ENCODE assay signal across 23 mouse cellular contexts in genomic region chr1:92340644-92341043, GRCm38 (mm10).
A peak's percentile ranks its signal among the peaks of the same experiment; 100 is the strongest.
DNase-seq lines count a peak whose midpoint lies in the region; ATAC-seq and TF ChIP-seq lines count a peak whose summit lies in the region.
"Had no signal": no experiment of that assay in that cellular context is flagged by ENCODE, and none has a peak within 500 bp of the region (broad histone marks: within the 10 kb centered on the region; RNA-seq: fewer than 3 reads in every experiment).

No protein-coding gene starts in this region.

- no peak for ATAC-seq in forebrain, embryonic 11.5 days (replicated peaks; ENCODE audit: low FRiP score)
- no peak for ATAC-seq in heart, embryonic 12.5 days (ENCODE audit: insufficient number of reproducible peaks, low FRiP score)
- ATAC-seq in kidney, postnatal 0 days (replicated peaks; ENCODE audit: low FRiP score, low read depth) = no peak
- ATAC-seq in CD4-positive, CD25-positive, alpha-beta regulatory T cell, adult 4 months = no peak
- ATAC-seq: activated CD4-positive, CD25-positive, alpha-beta regulatory T cell, adult 4 months; forebrain, embryonic 13.5 days; forebrain, embryonic 15.5 days; forebrain, postnatal 0 days; Patski had no signal

- H3K9me3 ChIP-seq in forebrain, embryonic 11.5 days (ENCODE audit: control insufficient read depth, low read length) = no peaks in the 10 kb centered on the region
- no peaks in the 10 kb centered on the region for H3K9me3 ChIP-seq in forebrain, embryonic 10.5 days
- no peaks in the 10 kb centered on the region for H3K9me3 ChIP-seq in heart, embryonic 12.5 days (replicated peaks)
- H3K9me3 ChIP-seq in kidney, postnatal 0 days (replicated peaks; ENCODE audit: low read length) = no peaks in the 10 kb centered on the region
- H3K9me3 ChIP-seq: embryonic facial prominence, embryonic 13.5 days; forebrain, embryonic 13.5 days; forebrain, embryonic 15.5 days; G1E had no signal

- no peak overlapping the region for H3K4me3 ChIP-seq in forebrain, embryonic 11.5 days (ENCODE audit: low read depth, low read length)
- no peak overlapping the region for H3K4me3 ChIP-seq in forebrain, embryonic 10.5 days
- H3K4me3 ChIP-seq in heart, embryonic 12.5 days = no peak overlapping the region
- H3K4me3 ChIP-seq in kidney, postnatal 0 days (replicated peaks; ENCODE audit: low read depth, low read length) = no peak overlapping the region
- H3K4me3 ChIP-seq: embryonic facial prominence, embryonic 13.5 days; forebrain, embryonic 13.5 days; forebrain, embryonic 15.5 days had no signal

- no peaks in the 10 kb centered on the region for H3K27me3 ChIP-seq in forebrain, embryonic 11.5 days (ENCODE audit: control insufficient read depth, insufficient read depth, low read length)
- no peaks in the 10 kb centered on the region for H3K27me3 ChIP-seq in forebrain, embryonic 10.5 days (ENCODE audit: poor library complexity, severe bottlenecking)
- no peaks in the 10 kb centered on the region for H3K27me3 ChIP-seq in heart, embryonic 12.5 days (replicated peaks)
- H3K27me3 ChIP-seq in kidney, postnatal 0 days (ENCODE audit: insufficient read depth, low read length) = no peaks in the 10 kb centered on the region
- H3K27me3 ChIP-seq: embryonic facial prominence, embryonic 13.5 days; forebrain, embryonic 13.5 days; forebrain, embryonic 15.5 days; Patski had no signal

- H3K4me2 ChIP-seq in forebrain, embryonic 11.5 days (ENCODE audit: low read depth, low read length, severe bottlenecking) = no peak overlapping the region
- no peak overlapping the region for H3K4me2 ChIP-seq in heart, embryonic 12.5 days
- H3K4me2 ChIP-seq in kidney, postnatal 0 days (ENCODE audit: low read length) = no peak overlapping the region
- H3K4me2 ChIP-seq: embryonic facial prominence, embryonic 13.5 days; forebrain, embryonic 13.5 days; forebrain, embryonic 15.5 days had no signal

- no peaks in the 10 kb centered on the region for H3K4me1 ChIP-seq in forebrain, embryonic 11.5 days (replicated peaks; ENCODE audit: control insufficient read depth, insufficient read depth, low read length)
- H3K4me1 ChIP-seq in forebrain, embryonic 10.5 days = no peaks in the 10 kb centered on the region
- H3K4me1 ChIP-seq in heart, embryonic 12.5 days (replicated peaks) = peaks cover 19% of the 10 kb centered on the region
- H3K4me1 ChIP-seq in kidney, postnatal 0 days (replicated peaks; ENCODE audit: insufficient read depth, low read length) = no peaks in the 10 kb centered on the region
- H3K4me1 ChIP-seq: forebrain, embryonic 13.5 days; forebrain, embryonic 15.5 days had no signal

- H3K9ac ChIP-seq in forebrain, embryonic 11.5 days (ENCODE audit: low read length) = no peak overlapping the region
- no peak overlapping the region for H3K9ac ChIP-seq in heart, embryonic 12.5 days
- no peak overlapping the region for H3K9ac ChIP-seq in kidney, postnatal 0 days (ENCODE audit: low read depth, low read length)
- H3K9ac ChIP-seq: embryonic facial prominence, embryonic 13.5 days; forebrain, embryonic 13.5 days; forebrain, embryonic 15.5 days; forebrain, postnatal 0 days had no signal

- DNase-seq in forebrain, embryonic 11.5 days (ENCODE audit: low spot score) = peak; percentile 24
- DNase-seq in forebrain, embryonic 10.5 days (ENCODE audit: extremely low spot score, low spot score) = no peak
- DNase-seq in heart, adult 11 months = peak; percentile 86
- peak; percentile 27 for DNase-seq in kidney, postnatal 0 days (ENCODE audit: low spot score)
- no peak for DNase-seq in kidney, postnatal 4 days
- peak; percentile 34 for DNase-seq in yolk sac, embryonic 10.5 days (ENCODE audit: low spot score)
- DNase-seq: adrenal gland, adult 8-10 months; adrenal gland, postnatal 14 days; adrenal gland, postnatal 36 days; cerebellum, adult 11-12 months; cerebellum, adult 2 months; cerebellum, adult 9-10 months; cerebellum, postnatal 10 days; cerebellum, postnatal 25 days; forebrain, postnatal 0 days had no signal

- no peak overlapping the region for H3K27ac ChIP-seq in forebrain, embryonic 11.5 days (ENCODE audit: low read depth, low read length)
- H3K27ac ChIP-seq in forebrain, embryonic 10.5 days = no peak overlapping the region
- no peak overlapping the region for H3K27ac ChIP-seq in heart, embryonic 12.5 days (ENCODE audit: poor library complexity, severe bottlenecking)
- no peak overlapping the region for H3K27ac ChIP-seq in kidney, postnatal 0 days
- H3K27ac ChIP-seq: embryonic facial prominence, embryonic 13.5 days; forebrain, embryonic 13.5 days; forebrain, embryonic 15.5 days had no signal

- H3K36me3 ChIP-seq in forebrain, embryonic 11.5 days (ENCODE audit: control insufficient read depth, insufficient read depth, low read length) = no peaks in the 10 kb centered on the region
- no peaks in the 10 kb centered on the region for H3K36me3 ChIP-seq in forebrain, embryonic 10.5 days (replicated peaks)
- H3K36me3 ChIP-seq in heart, embryonic 12.5 days = no peaks in the 10 kb centered on the region
- no peaks in the 10 kb centered on the region for H3K36me3 ChIP-seq in kidney, postnatal 0 days (ENCODE audit: insufficient read depth, low read length)
- H3K36me3 ChIP-seq: embryonic facial prominence, embryonic 13.5 days; forebrain, embryonic 15.5 days; G1E had no signal

- TF ChIP-seq CTCF in kidney, postnatal 0 days (IDR thresholded peaks at IDR 0.05; ENCODE audit: low read depth) = no peak

- 94% methylated on average over 7 of the region's 7 CpGs for WGBS in forebrain, embryonic 11.5 days
- 93% methylated on average over 7 of the region's 7 CpGs for WGBS in forebrain, embryonic 10.5 days
- WGBS in heart, embryonic 12.5 days = 62% methylated on average over 7 of the region's 7 CpGs
- WGBS in kidney, postnatal 0 days = 46% methylated on average over 7 of the region's 7 CpGs

Comparison
In these comparisons a context has a peak if more than half of its experiments do, and no peak if none do; other contexts are left out.
1. DNase-seq: peak in forebrain, embryonic 11.5 days (single experiment), heart, adult 11 months (single experiment), kidney, postnatal 0 days (single experiment) and yolk sac, embryonic 10.5 days (single experiment); none in forebrain, embryonic 10.5 days (single experiment) and kidney, postnatal 4 days (0 of 2).